Mouse (Mus musculus): Measurements from ENCODE around the gene Rbl1. TPM values are rescaled to one million over a fixed set of nuclear protein-coding genes. Genes with fewer than 3 reads are reported as not detected.
A peak's percentile ranks its signal among the peaks of the same experiment; 100 is the strongest.
"Not testable (repeated sequence)": the region's sequence is repeated elsewhere in the genome, so short reads cannot be mapped to it uniquely, and the experiment has no call there.

Rbl1 gene
- total RNA-seq (2015) (78.8 and 85.2 TPM in 2 replicates), total RNA-seq (2017) (74.0 and 89.5 TPM in 2 replicates)

DNA sequence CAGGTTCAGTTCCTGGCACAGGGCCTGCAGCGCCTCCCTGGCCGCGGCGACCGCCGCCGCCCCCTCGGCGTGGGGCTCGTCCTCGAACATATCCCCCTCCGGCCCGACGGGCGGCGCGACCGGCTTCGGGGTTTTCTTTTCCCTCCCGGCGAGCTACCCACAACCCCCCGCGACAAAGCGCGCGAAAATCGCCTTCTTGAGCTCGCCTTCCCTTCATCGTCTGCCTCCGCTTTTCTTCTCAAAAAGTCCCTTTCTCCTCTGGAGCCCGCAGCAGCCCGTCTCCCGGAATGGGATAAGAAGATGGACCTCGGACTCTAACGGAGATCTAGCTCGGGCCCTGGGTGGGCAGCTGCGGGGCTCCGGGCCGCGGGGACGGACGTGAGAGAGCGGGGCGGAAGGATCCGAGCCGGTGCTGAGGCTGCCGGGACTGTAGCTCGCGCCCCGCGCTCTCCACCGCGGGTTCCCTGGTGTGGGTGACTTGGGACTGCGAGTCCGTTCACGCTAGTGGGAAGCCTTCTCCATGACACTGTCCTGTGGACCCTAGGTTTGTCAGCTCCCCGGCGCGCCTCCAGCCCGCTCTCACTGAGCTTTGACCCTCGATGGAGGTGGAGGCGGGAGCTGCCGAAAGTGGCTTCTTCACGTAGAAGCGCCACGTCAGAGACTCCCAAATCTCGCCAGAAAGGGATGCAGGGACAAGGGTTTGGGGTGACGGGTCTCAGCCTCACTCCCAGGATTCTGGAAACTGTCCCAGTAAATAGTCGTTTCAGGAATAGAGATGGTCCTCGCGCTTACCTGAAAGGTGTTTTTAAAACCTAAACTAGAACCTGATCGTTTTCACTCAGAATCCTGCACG, at the start of gene Rbl1:
Rbl1 (minus strand) TSS at position 169 of the 853 bp plus-strand sequence.
- ATAC-seq (replicated peaks; ENCODE audit: poor library complexity): peak; percentile 73

DNA sequence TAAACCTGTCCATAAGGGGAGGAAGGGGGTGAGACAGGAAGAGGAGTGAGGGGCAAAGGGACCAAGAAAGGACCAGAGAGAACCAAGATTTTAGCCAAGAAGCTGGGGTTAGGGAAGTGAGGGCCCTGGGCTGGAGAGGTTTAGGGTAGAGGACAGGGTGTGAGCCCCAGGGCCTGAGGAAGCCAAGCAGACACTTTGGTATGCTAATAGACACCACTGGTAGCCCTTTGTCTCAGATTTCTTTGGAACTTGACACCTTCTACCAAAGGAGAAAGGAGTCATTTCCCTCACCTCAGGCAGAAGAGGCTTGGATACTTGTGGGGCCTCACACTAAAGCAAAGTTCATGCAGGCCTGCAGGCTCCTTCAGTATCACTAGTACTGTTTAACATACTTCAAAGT, 43.8 kb upstream of the Rbl1 start:
- no peak for ATAC-seq (replicated peaks; ENCODE audit: poor library complexity)

DNA sequence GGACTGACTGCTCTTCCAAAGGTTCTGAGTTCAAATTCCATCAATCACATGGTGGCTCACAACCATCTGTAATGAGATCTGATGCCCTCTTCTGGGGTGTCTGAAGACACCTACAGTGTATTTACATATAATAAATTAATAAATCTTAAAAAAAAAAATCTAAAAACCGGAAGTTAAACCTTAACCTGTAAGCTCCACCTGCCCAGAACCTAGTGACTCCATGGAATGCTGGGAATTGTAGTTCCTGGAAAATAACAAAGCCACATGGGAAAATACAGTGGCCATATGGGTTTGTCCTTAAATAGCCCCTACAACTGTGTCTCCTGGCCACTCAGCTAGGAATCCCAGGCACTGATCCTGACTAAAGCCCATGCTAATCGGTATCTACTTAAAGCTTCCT, 41.3 kb upstream of the Rbl1 start:
- ATAC-seq (replicated peaks; ENCODE audit: poor library complexity): no peak

DNA sequence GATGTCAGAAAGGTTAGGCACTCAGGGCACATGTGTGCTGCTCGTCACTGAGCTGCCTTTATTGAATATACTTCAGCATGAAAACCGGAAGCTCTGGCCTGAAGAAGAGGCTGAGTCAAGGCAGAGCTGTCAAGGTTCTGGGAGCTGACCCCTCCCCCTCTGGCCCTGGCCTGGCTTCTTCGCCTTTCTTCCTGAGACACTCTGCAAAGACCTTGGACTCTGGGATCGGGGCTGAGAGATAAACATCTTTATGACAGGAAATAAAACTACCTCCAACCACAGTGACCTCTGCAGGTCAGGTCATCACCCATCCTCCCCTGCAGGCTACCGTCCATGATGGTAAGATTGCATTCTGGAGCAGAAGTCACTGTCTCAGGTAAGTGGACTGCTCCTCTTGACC, 40.7 kb upstream of the Rbl1 start:
- no peak for ATAC-seq (replicated peaks; ENCODE audit: poor library complexity)

DNA sequence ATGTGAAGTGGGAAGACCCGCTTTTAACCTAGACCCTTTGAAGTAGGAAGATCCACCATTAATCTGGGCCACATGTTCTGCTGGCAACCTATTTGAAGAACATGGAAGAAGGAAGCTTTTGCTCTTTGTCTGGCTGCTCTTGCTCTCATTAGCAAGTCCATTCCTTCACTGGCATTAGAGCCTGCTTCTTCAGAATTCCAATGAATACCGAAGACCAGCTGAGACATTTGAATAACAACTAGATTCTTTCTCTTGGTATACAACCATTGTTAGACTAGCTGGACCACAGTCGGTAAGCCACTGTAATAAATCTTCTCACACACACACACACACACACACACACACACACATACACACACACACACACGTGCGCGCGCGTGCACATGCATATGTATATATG, 31.6 kb upstream of the Rbl1 start:
- no peak for ATAC-seq (replicated peaks; ENCODE audit: poor library complexity)

DNA sequence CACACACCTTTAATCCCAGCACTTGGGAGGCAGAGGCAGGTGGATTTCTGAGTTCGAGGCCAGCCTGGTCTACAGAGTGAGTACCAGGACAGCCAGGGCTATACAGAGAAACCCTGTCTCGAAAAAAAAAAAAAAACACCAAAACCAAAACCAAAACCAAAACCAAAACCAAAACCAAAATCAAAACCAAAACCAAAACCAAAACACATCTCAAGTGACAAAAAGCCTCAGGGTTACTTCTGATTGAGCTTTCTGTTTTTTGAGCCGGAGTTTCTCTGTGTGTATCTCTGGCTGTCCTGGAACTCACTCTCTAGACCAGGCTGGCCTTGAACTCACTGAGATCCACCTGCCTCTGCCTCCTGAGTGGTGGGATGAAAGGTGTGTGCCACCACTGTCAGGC, 17.6 kb upstream of the Rbl1 start:
- ATAC-seq (replicated peaks; ENCODE audit: poor library complexity): not testable (repeated sequence)

DNA sequence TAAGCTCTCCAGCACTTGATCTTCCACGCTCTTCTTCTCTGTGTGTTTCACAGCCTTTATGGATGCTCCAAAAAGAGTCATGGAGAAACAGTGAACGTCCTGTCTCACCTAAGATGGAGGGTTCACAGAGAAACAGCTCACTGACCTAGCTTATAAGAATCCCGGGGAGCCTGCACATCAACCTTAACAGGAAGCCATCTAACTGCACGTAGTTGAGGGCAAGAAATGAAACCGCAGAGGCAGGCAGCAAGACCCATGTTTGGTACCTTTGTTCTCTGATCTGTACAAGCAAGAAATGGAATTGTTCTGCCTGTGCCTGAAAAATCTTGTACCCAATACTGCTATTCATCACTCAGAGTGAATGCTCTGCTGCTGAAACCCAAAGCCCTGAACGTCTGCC, 15.8 kb upstream of the Rbl1 start:
- ATAC-seq (replicated peaks; ENCODE audit: poor library complexity): no peak

DNA sequence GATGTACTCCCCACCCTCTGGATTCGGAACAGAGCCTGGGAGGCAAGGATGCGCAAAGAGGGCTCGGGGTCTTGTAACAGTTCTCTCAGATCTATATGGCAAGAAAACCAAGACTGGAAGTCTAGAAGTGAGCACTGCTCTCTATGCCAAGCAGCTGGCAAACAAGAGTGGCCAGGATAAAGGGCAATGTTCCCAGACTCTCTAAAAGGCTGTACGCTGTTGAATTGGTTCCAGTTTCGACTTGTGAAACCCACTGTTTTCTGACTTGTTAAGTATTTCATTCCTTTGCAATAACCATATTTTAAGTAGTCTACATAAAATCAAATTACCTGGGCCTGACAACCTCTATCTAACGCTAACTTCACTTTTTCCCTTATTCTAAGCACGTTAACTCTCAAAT, 7.4 kb upstream of the Rbl1 start:
- no peak for ATAC-seq (replicated peaks; ENCODE audit: poor library complexity)

DNA sequence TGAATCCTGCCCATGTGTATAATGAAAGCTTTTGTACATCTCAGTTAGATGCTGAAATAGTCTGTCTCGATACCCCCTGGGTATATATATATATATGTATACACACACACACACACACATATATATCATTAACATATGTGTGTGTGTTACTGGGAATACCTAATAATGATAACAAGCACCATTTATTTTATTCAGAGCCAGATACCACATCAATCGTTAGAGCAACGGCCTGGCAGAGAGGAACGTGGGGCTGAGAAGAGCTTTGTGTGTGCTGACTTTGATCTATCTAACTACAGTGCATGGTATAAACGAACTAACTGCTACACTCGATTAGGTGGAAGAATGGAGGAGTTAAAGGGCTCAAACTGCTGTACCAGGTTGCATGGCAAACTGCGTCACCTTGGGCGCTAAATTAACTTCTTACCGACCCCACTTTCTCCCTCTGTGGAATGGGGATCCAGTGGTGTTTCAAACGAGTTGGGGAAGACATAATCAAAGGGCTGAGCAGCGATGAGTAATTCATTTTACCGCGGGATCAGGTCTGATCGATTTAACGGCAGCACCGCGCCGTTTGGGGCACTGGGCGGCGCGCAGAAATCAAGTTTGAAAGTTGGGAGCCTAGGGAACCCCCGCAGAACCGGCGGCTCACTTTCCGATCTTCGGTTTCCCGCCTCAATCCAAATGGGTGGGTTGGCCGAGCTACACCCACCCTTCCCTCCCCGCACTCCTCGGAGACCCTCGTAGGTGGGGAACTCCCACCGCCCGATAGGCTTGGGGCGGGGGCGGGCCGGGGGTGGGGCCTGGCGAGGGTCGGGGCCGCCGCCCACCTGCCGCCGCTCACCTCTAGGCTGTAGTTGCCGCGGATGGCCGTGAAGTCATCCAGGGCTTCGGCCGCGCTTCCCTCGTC, 622 bp downstream of the Rbl1 start:
- ATAC-seq (replicated peaks; ENCODE audit: poor library complexity): peak; percentile 37

DNA sequence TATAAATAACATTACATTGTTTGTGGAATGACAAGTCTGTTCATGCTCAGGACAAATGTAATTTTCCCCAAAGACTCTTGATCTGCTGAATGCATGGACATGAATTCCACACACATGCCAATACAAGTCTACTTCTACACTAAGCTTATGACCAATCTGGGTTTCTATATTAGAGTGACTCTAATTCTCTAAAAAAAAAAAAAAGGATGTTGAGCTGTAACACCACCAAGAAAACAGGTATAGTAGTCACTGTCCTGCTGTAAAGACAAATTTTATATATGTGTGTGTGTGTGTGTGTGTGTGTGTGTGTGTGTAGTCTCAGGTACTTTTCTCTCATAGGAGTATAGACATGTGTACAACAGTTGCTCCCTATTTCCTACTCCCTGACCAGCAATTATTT, 1.3 kb downstream of the Rbl1 start:
- ATAC-seq (replicated peaks; ENCODE audit: poor library complexity): no peak

DNA sequence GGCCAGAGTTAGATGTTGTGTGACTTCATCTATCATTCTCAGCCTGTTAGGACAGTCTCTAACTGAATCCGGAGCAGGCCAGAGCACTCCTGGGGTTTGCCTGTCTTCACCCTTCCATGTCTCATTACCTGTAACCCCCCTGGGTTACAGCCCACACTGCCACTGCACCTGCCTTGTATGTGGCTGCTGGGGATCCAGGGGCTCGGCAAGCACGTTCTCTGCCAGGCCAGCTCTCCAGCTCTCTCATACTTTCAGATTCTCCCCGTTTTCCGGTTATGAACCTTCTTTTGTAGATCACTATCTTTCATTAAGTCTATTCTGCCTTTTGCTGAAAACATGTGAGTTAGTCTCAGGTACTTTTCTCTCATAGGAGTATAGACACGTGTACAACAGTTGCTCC, 2.0 kb downstream of the Rbl1 start:
- no peak for ATAC-seq (replicated peaks; ENCODE audit: poor library complexity)

DNA sequence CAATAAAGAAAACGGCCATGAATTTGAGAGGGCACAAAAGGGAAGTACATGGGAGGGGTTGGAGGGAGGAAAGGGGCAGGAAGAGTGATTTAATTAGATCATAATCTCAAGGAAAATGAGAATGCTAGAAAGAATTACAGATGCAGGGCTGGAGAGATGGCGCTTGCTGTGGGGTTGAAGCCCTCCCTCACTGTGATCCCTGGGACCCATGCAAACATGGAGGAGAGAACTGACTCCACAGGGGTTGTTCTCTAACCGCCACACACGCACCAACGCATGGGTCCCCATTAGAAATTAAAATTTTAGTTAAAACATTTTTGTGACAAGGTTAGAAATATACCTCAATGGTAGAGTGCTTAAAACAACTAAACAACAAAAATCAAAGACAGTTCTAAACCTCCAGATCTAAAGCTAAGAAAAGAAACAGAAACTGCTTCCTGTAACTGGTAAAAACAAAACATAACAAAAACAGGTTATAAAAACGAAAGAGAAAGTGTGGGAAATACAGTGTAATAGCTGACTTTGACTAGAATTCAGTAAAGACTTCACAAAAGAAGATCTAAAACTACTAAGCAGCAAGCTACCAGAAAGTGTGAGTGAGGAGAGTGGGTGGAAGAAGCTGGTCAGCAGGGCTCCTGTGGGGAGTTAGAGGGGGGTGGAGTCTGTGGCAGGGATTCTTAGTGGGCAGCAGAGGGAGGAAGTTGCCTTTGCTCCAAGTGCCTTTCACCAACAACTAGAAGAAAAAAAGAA, 3.1 kb downstream of the Rbl1 start:
- peak; percentile 33; the same call in 1 of the 2 replicates for ATAC-seq (replicated peaks; ENCODE audit: poor library complexity)

DNA sequence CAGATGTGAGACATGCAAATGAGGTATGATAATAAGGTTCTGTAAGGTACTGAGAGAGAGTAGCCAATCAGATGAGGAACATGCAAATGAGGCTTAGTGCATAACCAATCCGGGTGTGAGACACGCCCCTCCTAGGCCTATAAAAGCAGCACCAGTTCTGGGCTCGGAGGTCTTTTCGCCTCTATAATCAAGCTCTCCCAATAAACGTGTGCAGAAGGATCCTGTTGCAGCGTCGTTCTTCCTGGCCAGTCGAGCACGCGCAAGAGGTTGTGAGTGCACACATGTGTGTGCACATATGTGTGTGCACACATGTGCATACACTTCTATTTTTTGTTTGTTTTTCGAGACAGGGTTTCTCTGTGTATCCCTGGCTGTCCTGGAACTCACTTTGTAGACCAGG, 5.9 kb downstream of the Rbl1 start:
- ATAC-seq (replicated peaks; ENCODE audit: poor library complexity): not testable (repeated sequence)

DNA sequence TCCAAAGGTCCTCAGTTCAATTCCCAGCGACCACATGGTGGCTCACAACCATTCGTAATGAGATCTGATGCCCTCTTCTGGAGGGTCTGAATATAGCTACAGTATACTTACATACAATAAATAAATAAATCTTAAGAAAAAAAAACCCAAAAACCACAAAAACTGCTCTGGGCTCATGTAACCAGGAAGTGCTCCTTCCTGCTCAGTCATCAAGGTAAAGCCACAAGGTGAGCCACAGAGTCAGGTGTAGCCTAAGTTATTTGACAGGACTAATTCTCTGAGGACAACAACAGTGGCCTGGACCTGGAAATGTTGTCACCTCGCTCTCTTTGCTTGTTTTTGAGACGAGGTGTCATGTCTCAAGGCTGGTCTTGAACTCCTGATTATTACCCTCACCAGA, 13.7 kb downstream of the Rbl1 start:
- no peak for ATAC-seq (replicated peaks; ENCODE audit: poor library complexity)

DNA sequence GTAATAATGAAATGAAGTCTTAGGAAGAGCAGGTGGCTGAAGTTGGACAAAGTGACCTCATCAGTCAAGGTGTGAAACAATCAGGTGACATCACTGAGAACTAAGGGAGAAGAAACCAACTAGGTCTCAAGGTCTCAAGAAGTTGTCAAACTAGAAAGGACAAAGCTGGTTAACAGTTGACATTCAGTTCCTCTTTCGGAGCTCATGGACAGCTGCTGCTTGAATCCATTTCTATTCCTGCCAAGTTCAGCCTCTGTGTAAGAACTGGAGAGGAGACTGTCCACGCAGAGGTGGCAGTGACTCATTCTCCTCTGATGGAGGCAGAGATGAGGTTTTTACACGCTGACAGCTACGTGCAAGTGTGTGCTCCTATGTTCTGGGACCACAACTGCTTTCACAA, 17.1 kb downstream of the Rbl1 start:
- ATAC-seq (replicated peaks; ENCODE audit: poor library complexity): peak; percentile 27; the same call in 1 of the 2 replicates

DNA sequence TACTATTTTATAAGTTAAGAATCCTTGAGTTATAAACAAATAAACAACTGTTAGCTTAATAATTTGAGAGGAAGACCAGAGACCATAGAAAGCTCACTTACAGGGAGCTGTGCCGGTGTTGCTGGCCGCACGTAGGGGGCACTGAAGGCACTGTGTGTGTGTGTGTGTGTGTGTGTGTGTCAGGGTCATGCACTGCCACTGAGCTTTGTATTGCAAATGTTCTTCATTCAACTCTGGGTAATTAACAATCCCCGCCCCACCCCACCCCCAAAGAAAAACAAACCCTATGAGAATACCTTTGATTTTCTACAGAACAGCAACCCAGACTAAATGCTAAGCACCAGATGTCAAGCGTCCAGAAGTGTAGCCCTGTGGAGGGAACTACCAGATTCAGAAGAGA, 17.8 kb downstream of the Rbl1 start:
- ATAC-seq (replicated peaks; ENCODE audit: poor library complexity): no peak

DNA sequence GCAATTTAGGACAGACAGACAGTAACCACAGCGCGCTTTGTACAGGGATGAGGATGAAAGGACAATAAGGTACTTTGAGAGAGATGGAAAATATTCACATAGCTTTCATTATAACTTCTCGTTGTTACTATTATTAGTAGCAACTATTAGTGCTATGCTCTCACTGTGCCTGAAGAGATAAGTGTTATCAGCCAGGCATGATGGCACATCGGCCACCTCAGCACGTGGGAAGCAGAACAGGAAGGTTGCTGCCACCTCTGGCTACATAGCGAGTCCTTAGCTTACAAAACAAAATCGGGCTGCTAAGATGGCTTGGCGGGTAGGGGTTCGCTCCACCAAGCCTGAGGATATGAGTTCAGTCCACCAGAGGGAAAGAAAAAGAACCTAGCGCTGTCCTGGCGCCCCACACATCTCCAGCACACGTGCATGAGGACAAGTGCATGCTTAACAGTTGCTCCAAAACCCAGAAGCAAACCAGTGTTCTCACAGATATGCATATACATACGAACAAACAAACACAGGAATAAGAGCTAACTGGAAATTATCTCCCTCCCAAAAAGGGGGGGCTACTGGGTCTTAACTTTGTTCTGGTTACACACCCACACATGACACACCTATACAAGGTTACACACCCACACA, 19.2 kb downstream of the Rbl1 start:
- ATAC-seq (replicated peaks; ENCODE audit: poor library complexity): peak; percentile 96

DNA sequence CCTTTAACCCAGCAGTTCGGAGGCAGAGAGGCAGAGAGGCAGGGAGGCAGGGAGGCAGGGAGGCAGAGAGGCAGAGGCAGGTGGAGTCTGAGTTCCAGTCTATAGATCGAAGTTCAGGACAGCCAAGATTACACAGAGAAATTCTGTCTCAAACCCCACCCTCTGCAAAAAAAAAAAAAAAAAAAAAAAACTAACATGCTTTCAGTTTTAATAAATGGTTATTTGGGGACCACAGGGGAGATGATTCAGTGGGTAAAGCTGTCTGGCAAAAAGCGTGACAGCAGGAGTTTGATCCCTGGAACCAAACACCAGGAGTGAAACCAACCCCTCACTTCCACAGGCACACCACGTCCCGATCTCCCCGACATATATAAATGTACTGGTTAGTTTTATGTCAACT, 26.2 kb downstream of the Rbl1 start:
- ATAC-seq (replicated peaks; ENCODE audit: poor library complexity): no peak

DNA sequence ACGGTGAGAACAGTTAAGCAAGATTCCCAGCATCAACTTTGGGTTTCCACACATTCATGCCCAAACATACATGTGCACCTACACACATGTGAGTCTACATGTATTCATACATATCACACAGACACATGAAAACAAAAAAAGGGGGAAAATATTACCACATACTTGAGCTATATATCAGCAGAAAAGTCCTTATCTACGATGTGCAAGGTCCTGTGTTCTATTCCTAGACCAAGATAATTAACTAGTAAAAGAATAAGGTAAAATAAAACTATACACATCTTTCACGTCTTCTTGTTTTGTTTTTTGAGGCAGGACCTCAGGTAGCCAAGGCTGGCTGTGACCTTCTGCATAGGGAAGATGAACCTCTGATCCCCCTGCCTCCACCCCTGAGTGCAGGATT, 28.1 kb downstream of the Rbl1 start:
- 0 out of 2 replicates have a peak, but pooled peaks have one; percentile 20 for ATAC-seq (replicated peaks; ENCODE audit: poor library complexity)

DNA sequence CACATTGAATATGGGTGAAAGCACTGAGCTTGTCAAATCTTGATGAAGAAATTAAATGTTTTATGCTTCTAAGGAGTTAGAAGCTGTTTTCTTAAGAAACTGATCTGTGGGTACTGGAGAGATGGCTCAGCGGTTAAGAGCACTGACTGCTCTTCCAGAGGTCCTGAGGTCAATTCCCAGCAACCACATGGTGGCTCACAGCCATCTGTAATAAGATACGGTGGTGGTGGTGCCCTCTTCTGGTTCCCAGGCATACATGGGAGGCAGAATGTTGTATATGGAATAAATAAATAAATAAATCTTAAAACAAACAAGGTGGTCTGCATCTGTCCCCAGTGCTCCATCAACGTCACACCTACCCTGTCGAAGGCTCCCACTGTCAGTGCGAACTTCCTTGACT, 29.9 kb downstream of the Rbl1 start:
- no peak for ATAC-seq (replicated peaks; ENCODE audit: poor library complexity)

DNA sequence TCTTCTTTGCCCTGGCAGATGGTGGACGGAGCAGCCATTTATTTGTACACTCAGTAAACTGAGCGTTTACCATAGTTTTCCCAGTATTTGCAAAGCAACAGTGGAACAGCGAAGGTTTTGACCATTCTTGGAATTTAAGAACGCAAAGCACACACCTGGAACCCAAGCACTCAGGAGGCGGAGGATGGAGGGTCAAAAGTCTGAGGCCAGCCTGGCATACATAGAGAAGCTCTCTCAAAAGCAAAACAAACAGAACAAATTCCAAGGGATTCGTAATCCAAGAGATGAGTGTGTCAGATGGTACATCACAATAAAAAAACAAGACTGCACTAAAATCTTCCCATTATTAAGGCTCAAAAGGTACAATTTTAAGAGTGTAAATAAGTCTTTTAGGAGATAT, 30.8 kb downstream of the Rbl1 start:
- no peak for ATAC-seq (replicated peaks; ENCODE audit: poor library complexity)

All from megakaryocyte progenitor cell, adult 5-6 weeks (primary cell).